Mouse (Mus musculus) cerebellum, adult (tissue): Measurements from ENCODE around the gene Gm21985.

Experiments
- ATAC-seq: cut with Nextera tagmentation; 2 replicates; pipeline ENCODE4 v1.9.2; 2017; ENCODE audit warnings: mild to moderate bottlenecking, moderate library complexity, mixed read lengths; ENCODE audit not compliant: insufficient number of reproducible peaks, low FRiP score, low TSS enrichment

Gm21985 gene

GRCm38 (mm10) chr2:112266242-112266592 is at the start of gene Gm21985:
Gm21985 (plus strand) TSS chr2:112266314.
- ATAC-seq = peak; percentile 12

- ATAC-seq = no peak
Measured at GRCm38 (mm10) chr2:112217614-112218013, 48.5 kb upstream of the Gm21985 start.

- no peak for ATAC-seq
Measured at GRCm38 (mm10) chr2:112220880-112221279, 45.2 kb upstream of the Gm21985 start.

GRCm38 (mm10) chr2:112222607-112223006 is 43.5 kb upstream of the Gm21985 start:
- no peak for ATAC-seq

GRCm38 (mm10) chr2:112224356-112224755 is 41.8 kb upstream of the Gm21985 start:
- no peak for ATAC-seq

- ATAC-seq = no peak
Measured at GRCm38 (mm10) chr2:112232623-112233022, 33.5 kb upstream of the Gm21985 start.

GRCm38 (mm10) chr2:112236620-112237019 is 29.5 kb upstream of the Gm21985 start:
- no peak for ATAC-seq

GRCm38 (mm10) chr2:112238006-112238405 is 28.1 kb upstream of the Gm21985 start:
- no peak for ATAC-seq

GRCm38 (mm10) chr2:112239212-112239934 is 26.7 kb upstream of the Gm21985 start, which contains the start of gene Lpcat4:
Lpcat4 (plus strand) TSS chr2:112239468.
- ATAC-seq = peak; percentile 83

GRCm38 (mm10) chr2:112239935-112240721 is 26.0 kb upstream of the Gm21985 start:
- ATAC-seq = peak; percentile 27

- no peak for ATAC-seq
Measured at GRCm38 (mm10) chr2:112241787-112242186, 24.3 kb upstream of the Gm21985 start.

- ATAC-seq = no peak
Measured at GRCm38 (mm10) chr2:112245307-112245706, 20.8 kb upstream of the Gm21985 start.

- no peak for ATAC-seq
Measured at GRCm38 (mm10) chr2:112246193-112246592, 19.9 kb upstream of the Gm21985 start.

- ATAC-seq = no peak
Measured at GRCm38 (mm10) chr2:112247323-112247722, 18.8 kb upstream of the Gm21985 start.

GRCm38 (mm10) chr2:112249780-112250453 is 16.2 kb upstream of the Gm21985 start:
- ATAC-seq = no peak

- ATAC-seq = no peak
Measured at GRCm38 (mm10) chr2:112254675-112255515, 11.2 kb upstream of the Gm21985 start.

GRCm38 (mm10) chr2:112259241-112259962 is 6.7 kb upstream of the Gm21985 start, which contains the start of gene Nutm1:
Nutm1 (minus strand) TSS chr2:112259291.
- no peak for ATAC-seq

GRCm38 (mm10) chr2:112261748-112262653 is 4.1 kb upstream of the Gm21985 start, which contains the start of gene Nop10:
Nop10 (plus strand) TSS chr2:112261926.
- ATAC-seq = peak; percentile 78
